Mouse (Mus musculus) lung, embryonic 15.5 days (tissue): ENCODE results near the gene Brpf3. TPM values are rescaled to one million over a fixed set of nuclear protein-coding genes. Genes with fewer than 3 reads are reported as not detected.

Source experiments
- ATAC-seq: fragments of 200-750 bp; cut with Nextera tagmentation; 2 replicates; pipeline ENCODE4 v1.8.0; 2017; ENCODE audit warnings: moderate number of reproducible peaks, borderline replicate concordance; ENCODE audit not compliant: low FRiP score, low TSS enrichment; ENCODE audit errors: extremely low read depth
- H3K27ac ChIP-seq: fragments of 300-500 bp; sonication (generic); 2 replicates; pipeline ENCODE4 v1.5.1; 2015; ENCODE audit warnings: moderate library complexity, mild to moderate bottlenecking, inconsistent platforms
- H3K27me3 ChIP-seq: fragments of 300-500 bp; sonication (generic); 2 replicates; pipeline ENCODE4 v1.6.1; 2015; ENCODE audit warnings: inconsistent platforms
- H3K36me3 ChIP-seq: fragments of 300-500 bp; sonication (generic); 2 replicates; pipeline ENCODE4 v1.6.1; 2015; ENCODE audit warnings: inconsistent platforms
- H3K4me1 ChIP-seq: fragments of 300-500 bp; sonication (generic); 2 replicates; pipeline ENCODE4 v1.6.1; 2015; ENCODE audit warnings: inconsistent platforms
- H3K4me2 ChIP-seq: fragments of 300-500 bp; sonication (generic); 2 replicates; pipeline ENCODE4 v1.6.1; 2015; ENCODE audit warnings: inconsistent platforms, mild to moderate bottlenecking, moderate library complexity
- H3K4me3 ChIP-seq: fragments of 300-500 bp; sonication (generic); 2 replicates; pipeline ENCODE4 v1.5.1; 2015; ENCODE audit warnings: mild to moderate bottlenecking, inconsistent platforms
- H3K9ac ChIP-seq: fragments of 300-500 bp; sonication (generic); 2 replicates; pipeline ENCODE4 v1.6.1; 2015; ENCODE audit warnings: inconsistent platforms
- H3K9me3 ChIP-seq: fragments of 300-500 bp; sonication (generic); 2 replicates; pipeline ENCODE4 v1.6.1; 2016; ENCODE audit warnings: inconsistent platforms
- WGBS: fragments of 180-500 bp; shearing (Covaris S2); methylation state at CpG from one replicate; pipeline ENCODE4 v1.1.7; 2015; 5-methylcytosine and 5-hydroxymethylcytosine counted together
- polyA plus RNA-seq: library from polyadenylated mRNA; unstranded; fragments of >200 nt; fragmentation: Nextera tagmentation; extraction: Ambion mirVana; gene quantifications from 2 replicates; pipeline ENCODE4 v1.2.1, GENCODE M21; 2015

The Brpf3 gene
- polyA plus RNA-seq, 1 experiment from 2014 or later = 12.9 TPM

DNA sequence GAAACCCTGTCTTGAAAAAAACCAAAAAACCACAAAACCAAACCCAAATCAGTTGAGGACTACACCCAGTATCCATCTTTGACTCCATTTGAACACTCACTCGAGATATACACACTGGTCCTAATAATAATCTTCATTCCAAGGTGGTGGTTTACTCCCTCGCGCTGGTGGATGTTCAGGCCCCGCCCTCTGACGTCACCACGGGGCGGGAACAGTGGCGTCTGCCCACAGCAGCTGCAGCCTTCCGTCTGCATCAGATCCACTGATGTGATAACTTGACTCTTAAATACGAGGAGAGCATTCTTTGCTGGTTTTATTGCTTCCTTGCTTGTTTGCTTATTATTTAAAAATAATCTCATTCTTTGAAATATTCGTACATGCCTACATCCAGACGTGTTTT, 81.4 kb downstream of the Brpf3 start:
- Histone ChIP-seq H3K4me2 (peak overlapping the region; percentile 9; the same call in 1 of the 2 replicates), H3K4me1 (peaks cover 13% of the 10 kb centered on the region), H3K36me3 (no peaks in the 10 kb centered on the region), H3K27ac (no peak overlapping the region), H3K27me3 (peaks cover 7% of the 10 kb centered on the region), H3K9ac (no peak overlapping the region), H3K9me3 (no peaks in the 10 kb centered on the region), H3K4me3 (no peak overlapping the region)
- ATAC-seq = no peak
- 3% methylated on average over 12 of the region's 12 CpGs for WGBS

DNA sequence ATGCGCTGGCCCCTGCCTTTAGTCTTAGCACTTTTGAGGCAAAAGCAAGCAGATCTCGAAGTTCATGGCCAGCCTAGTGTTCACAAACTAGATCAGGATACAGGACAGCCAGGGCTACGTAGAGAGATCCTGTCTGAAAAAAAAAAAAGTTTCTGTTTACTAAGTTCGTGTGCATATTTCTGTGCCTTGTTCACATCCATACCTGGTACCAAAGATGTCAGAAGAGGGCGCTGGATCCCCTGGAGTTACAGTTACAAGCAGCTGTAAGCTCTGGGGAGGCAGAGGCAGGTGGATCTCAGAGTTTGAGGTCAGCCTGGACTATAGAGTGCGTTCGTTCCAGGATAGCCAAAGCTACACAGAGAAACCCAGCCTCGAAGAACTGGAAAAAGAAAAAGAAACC, 81.9 kb downstream of the Brpf3 start:
- no peak for ATAC-seq

DNA sequence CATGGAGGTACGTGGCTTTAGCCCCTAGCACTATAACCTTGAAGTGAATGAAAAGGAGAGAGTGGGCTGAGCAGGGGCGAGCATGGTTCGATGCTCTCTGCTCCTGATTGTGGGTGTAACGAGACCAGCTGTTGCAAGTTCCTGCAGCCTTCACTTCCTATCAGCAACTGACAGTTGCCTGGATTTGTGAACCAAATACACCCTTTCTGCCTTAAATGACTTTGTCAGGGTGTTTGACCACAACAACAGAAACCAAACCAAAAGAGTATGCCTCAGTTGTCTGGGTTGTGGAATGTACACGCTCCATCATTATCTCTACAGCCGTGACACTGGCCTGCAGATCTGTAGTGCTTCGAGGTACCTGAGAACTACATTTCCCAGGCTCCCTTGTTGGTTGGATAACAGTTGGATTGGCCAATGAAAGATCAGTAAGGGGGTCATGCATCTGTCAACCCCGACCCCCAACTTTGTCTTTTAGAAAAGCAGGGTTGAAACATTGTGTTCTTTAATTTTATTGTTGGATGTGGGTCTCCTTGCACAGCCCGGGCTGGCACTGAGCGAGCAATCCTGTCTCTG, 83.1 kb downstream of the Brpf3 start:
- WGBS = 68% methylated on average over 10 of the region's 10 CpGs
- Histone ChIP-seq H3K27me3 (peaks cover 7% of the 10 kb centered on the region), H3K4me2 (no peak overlapping the region), H3K36me3 (no peaks in the 10 kb centered on the region), H3K9ac (no peak overlapping the region), H3K27ac (no peak overlapping the region), H3K9me3 (no peaks in the 10 kb centered on the region), H3K4me1 (peaks cover 13% of the 10 kb centered on the region), H3K4me3 (no peak overlapping the region)
- no peak for ATAC-seq

More for the DNA sequence above, 81.9 kb downstream of the Brpf3 start:
- Histone ChIP-seq H3K9ac (no peak overlapping the region), H3K36me3 (no peaks in the 10 kb centered on the region), H3K4me3 (no peak overlapping the region), H3K27me3 (peaks cover 7% of the 10 kb centered on the region), H3K9me3 (no peaks in the 10 kb centered on the region), H3K4me2 (peak overlapping the region; percentile 9; the same call in 1 of the 2 replicates), H3K27ac (no peak overlapping the region), H3K4me1 (peaks cover 13% of the 10 kb centered on the region)
- WGBS = 45% methylated on average over 8 of the region's 8 CpGs

DNA sequence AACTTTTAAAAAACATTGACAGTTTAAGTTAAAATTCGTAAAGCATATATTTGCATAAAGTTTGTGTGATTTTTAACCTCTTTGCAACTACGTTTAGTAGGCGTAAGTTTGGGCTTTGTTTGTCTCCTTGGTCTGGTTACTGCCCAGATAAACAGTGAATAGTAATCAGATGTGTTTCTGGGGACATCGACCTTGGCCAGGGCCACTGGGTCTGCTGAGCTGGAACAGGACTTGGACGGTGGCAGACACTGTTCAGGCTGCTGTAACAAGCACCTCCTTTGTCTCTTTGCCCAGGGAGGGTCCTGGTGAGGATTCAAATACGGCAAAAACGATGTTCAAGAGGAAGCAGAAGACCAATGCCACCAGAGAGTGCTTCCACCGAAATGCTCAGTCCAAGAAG, 84.3 kb downstream of the Brpf3 start:
- H3K27ac ChIP-seq = no peak overlapping the region
- H3K9ac ChIP-seq = no peak overlapping the region
- no peak overlapping the region for H3K4me2 ChIP-seq
- H3K27me3 ChIP-seq = peaks cover 7% of the 10 kb centered on the region
- no peak for ATAC-seq
- H3K36me3 ChIP-seq = no peaks in the 10 kb centered on the region
- no peaks in the 10 kb centered on the region for H3K9me3 ChIP-seq
- WGBS = 82% methylated on average over 8 of the region's 8 CpGs
- peaks cover 9% of the 10 kb centered on the region for H3K4me1 ChIP-seq
- no peak overlapping the region for H3K4me3 ChIP-seq

DNA sequence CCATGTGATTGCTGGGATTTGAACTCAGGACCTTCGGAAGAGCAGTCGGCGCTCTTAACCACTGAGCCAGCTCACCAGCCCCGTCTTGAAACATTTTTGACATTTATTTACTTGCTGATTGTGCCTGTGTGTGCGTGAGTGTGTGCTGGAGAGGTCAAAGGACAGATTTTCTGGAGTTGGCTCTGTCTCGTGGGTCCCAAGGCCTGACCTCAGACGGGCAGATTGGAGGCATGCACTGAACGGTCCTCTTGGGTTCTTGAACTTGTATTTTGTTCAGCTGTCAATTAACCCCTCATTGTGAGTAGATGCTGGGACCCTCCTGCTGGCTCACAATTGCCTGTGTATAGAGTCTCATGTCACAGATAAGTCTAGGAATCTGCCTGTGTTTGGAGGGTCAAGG, 85.4 kb downstream of the Brpf3 start:
- no peak overlapping the region for H3K27ac ChIP-seq
- peaks cover 4% of the 10 kb centered on the region for H3K27me3 ChIP-seq
- 68% methylated on average over 8 of the region's 8 CpGs for WGBS
- H3K9ac ChIP-seq = no peak overlapping the region
- no peaks in the 10 kb centered on the region for H3K9me3 ChIP-seq
- H3K4me1 ChIP-seq = 0 out of 2 replicates have a peak, but pooled peaks cover 8% of the 10 kb centered on the region
- H3K4me2 ChIP-seq = no peak overlapping the region
- H3K36me3 ChIP-seq = no peaks in the 10 kb centered on the region
- ATAC-seq = no peak
- no peak overlapping the region for H3K4me3 ChIP-seq

Other genes starting within 250 kb of the Brpf3 start
- gene Clps, start 240.3 kb upstream of the Brpf3 start, polyA plus RNA-seq = 0.34 and 9.2 TPM in 2 replicates
- 0.48 and 0.57 TPM in 2 replicates for gene Lhfpl5, start 225.4 kb upstream of the Brpf3 start, polyA plus RNA-seq
- gene Srpk1, start 178.4 kb upstream of the Brpf3 start, polyA plus RNA-seq = 75.1 and 79.3 TPM in 2 replicates
- gene Slc26a8, start 110.9 kb upstream of the Brpf3 start, polyA plus RNA-seq = 0.47 and 0.58 TPM in 2 replicates
- 53.3 and 55.6 TPM in 2 replicates for gene Mapk14, start 109.8 kb upstream of the Brpf3 start, polyA plus RNA-seq
- 2.5 and 3.0 TPM in 2 replicates for gene AC170998.1, start 75.0 kb upstream of the Brpf3 start, polyA plus RNA-seq
- 75.2 and 76.2 TPM in 2 replicates for gene Mapk13, start 31.8 kb upstream of the Brpf3 start, polyA plus RNA-seq
- not detected in 2 replicates for gene Pnpla1, start 57.3 kb downstream of the Brpf3 start, polyA plus RNA-seq
- 0.05 and 0.12 TPM in 2 replicates for gene 4930539E08Rik, start 114.2 kb downstream of the Brpf3 start, polyA plus RNA-seq
- gene Pxt1, start 142.8 kb downstream of the Brpf3 start, polyA plus RNA-seq = 0.15 TPM in 1 of 2 replicates, not detected in the other
- 83.4 and 85.2 TPM in 2 replicates for gene Kctd20, start 150.9 kb downstream of the Brpf3 start, polyA plus RNA-seq
- 96.6 and 105 TPM in 2 replicates for gene Stk38, start 206.9 kb downstream of the Brpf3 start, polyA plus RNA-seq
- 633 and 642 TPM in 2 replicates for gene Srsf3, start 231.5 kb downstream of the Brpf3 start, polyA plus RNA-seq